Mouse (Mus musculus) stomach, postnatal 0 days (tissue): ENCODE measurements around the gene Ppp1r16b.

Experiments used
- CTCF ChIP-seq: IDR thresholded peaks from 2 replicates; pipeline ENCODE4 v1.5.1; 2016; ENCODE audit warnings: antibody characterized with exemption, low read depth, mild to moderate bottlenecking, moderate library complexity
- EP300 ChIP-seq: optimal IDR thresholded peaks from 2 replicates; pipeline ENCODE3; 2016; ENCODE audit warnings: antibody characterized with exemption

GRCm38 (mm10) chr2:158690116-158690515 lies 24.9 kb downstream of the Ppp1r16b start:
- TF ChIP-seq CTCF = no peak
- no peak for TF ChIP-seq EP300
